Mouse (Mus musculus) gastrocnemius, postnatal 36 days (tissue): ENCODE data around the gene Gm20479. TPM values are rescaled to one million over a fixed set of nuclear protein-coding genes. Genes with fewer than 3 reads are reported as not detected.

Source experiments
- DNase-seq, 2 experiments: peaks; one replicate each; pipeline ENCODE4 v3.0.0; 2022
- intact Hi-C: fragments of 180-260 bp; cut with DNase I; formaldehyde crosslinking; loops from one replicate; pipeline ENCODE4 v1.15.1; 2025
- total RNA-seq, 2 experiments: library from RNA; stranded (reverse); gene quantifications; 2 replicates each; pipeline ENCODE4 v1.2.3; 2021

Gene Gm20479
- total RNA-seq, 2 experiments from 2014 or later, result not detected

- intact Hi-C loops, result loop anchor here (1.0 to 10.0 kb wide), 3 partner anchors 48 to 349 kb away; partner anchors contain the start of gene Zfp607b
Observed at GRCm38 (mm10) chr7:27335928-27336823, 21.0 kb downstream of the Gm20479 start.

GRCm38 (mm10) chr7:27335011-27335720 lies 22.1 kb downstream of the Gm20479 start:
- intact Hi-C loops, result loop anchor here (5.0 to 10.0 kb wide), 2 partner anchors 192 to 350 kb away; partner anchors contain the start of gene Zfp607b
- DNase-seq, result no peak

More at GRCm38 (mm10) chr7:27335928-27336823, 21.0 kb downstream of the Gm20479 start:
- DNase-seq, result peak; percentile 87 to 89

GRCm38 (mm10) chr7:27334405-27334911 lies 22.8 kb downstream of the Gm20479 start:
- peak; percentile 58 to 69 for DNase-seq
- intact Hi-C loops, result loop anchor here (10.0 kb wide), 1 partner anchor 350 kb away; the partner anchor contains the start of gene Zfp607b

GRCm38 (mm10) chr7:27333316-27333941 lies 23.8 kb downstream of the Gm20479 start:
- intact Hi-C loops, result loop anchor here (10.0 kb wide), 1 partner anchor 351 kb away; the partner anchor contains the start of gene Zfp607b
- no peak for DNase-seq

- DNase-seq, result peak; percentile 88 to 91
- intact Hi-C loops, result loop anchor here (10.0 kb wide), 1 partner anchor 352 kb away; the partner anchor contains the start of gene Zfp607b
Observed at GRCm38 (mm10) chr7:27332353-27333199, 24.6 kb downstream of the Gm20479 start.

GRCm38 (mm10) chr7:27331854-27332253 lies 25.4 kb downstream of the Gm20479 start:
- DNase-seq, result no peak
- intact Hi-C loops, result loop anchor here (10.0 kb wide), 1 partner anchor 353 kb away; the partner anchor contains the start of gene Zfp607b

- DNase-seq, result peak in 1 of 2 experiments; percentile 41
- intact Hi-C loops, result loop anchor here (10.0 kb wide), 1 partner anchor 353 kb away; the partner anchor contains the start of gene Zfp607b
Observed at GRCm38 (mm10) chr7:27331541-27331851, 25.7 kb downstream of the Gm20479 start.

GRCm38 (mm10) chr7:27330709-27331540 lies 26.3 kb downstream of the Gm20479 start:
- intact Hi-C loops, result loop anchor here (10.0 kb wide), 1 partner anchor 354 kb away; the partner anchor contains the start of gene Zfp607b
- DNase-seq, result peak; percentile 91 to 94

- intact Hi-C loops, result loop anchor here (1.0 to 10.0 kb wide), 2 partner anchors 28 to 355 kb away; partner anchors contain the start of gene Zfp607b
Observed at GRCm38 (mm10) chr7:27329981-27330380, 27.2 kb downstream of the Gm20479 start.

GRCm38 (mm10) chr7:27329326-27329947 lies 27.8 kb downstream of the Gm20479 start:
- intact Hi-C loops, result loop anchor here (1.0 kb wide), 1 partner anchor 27 kb away; no protein-coding TSS in a partner anchor
- peak; percentile 82 to 89 for DNase-seq

More at GRCm38 (mm10) chr7:27329981-27330380, 27.2 kb downstream of the Gm20479 start:
- DNase-seq, result no peak

GRCm38 (mm10) chr7:27328648-27329047 lies 28.6 kb downstream of the Gm20479 start:
- intact Hi-C loops, result loop anchor here (1.0 kb wide), 1 partner anchor 26 kb away; no protein-coding TSS in a partner anchor
- DNase-seq, result peak; percentile 79 to 80

- no peak for DNase-seq
- intact Hi-C loops, result no loop called here
Observed at GRCm38 (mm10) chr7:27328161-27328560, 29.1 kb downstream of the Gm20479 start.

GRCm38 (mm10) chr7:27327500-27327899 lies 29.7 kb downstream of the Gm20479 start:
- no peak for DNase-seq
- intact Hi-C loops, result no loop called here

GRCm38 (mm10) chr7:27326101-27326880 lies 30.9 kb downstream of the Gm20479 start:
- intact Hi-C loops, result no loop called here
- DNase-seq, result peak; percentile 47 to 51

- intact Hi-C loops, result no loop called here
- DNase-seq, result peak; percentile 70 to 84
Observed at GRCm38 (mm10) chr7:27325697-27326096, 31.5 kb downstream of the Gm20479 start.

GRCm38 (mm10) chr7:27324928-27325327 lies 32.3 kb downstream of the Gm20479 start:
- DNase-seq, result no peak
- intact Hi-C loops, result no loop called here

GRCm38 (mm10) chr7:27324161-27324560 lies 33.1 kb downstream of the Gm20479 start:
- DNase-seq, result no peak
- intact Hi-C loops, result no loop called here
